Mouse (Mus musculus): ENCODE data around the gene Ptprh. TPM values are rescaled to one million over a fixed set of nuclear protein-coding genes. Genes with fewer than 3 reads are reported as not detected.
A peak's percentile ranks its signal among the peaks of the same experiment; 100 is the strongest.
"Not testable (repeated sequence)": the region's sequence is repeated elsewhere in the genome, so short reads cannot be mapped to it uniquely, and the experiment has no call there.

The Ptprh gene
- polyA plus RNA-seq, 1 experiment, result not detected

DNA sequence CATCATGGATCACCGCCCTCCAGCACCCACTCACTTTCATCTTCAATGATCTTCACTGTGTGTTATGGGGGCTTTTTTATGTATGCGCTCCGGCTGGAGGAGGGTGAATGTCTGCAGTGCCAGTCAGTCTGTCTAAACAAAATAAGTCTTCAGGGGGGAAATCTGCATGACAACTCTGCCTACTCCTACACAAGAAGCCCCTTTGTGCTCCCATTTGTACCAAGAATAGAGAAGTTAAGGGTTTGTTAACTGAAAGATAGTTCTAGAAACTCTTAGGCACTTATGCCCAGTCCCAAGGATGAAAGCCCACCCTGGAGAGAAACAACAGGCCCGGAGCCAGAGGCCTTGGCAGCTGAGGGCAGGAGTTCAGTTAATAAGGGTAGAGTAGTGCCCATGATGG lies 67.5 kb downstream of the Ptprh start:
- no peak overlapping the region for H3K4me3 ChIP-seq (replicated peaks)
- H3K36me3 ChIP-seq (ENCODE audit: control insufficient read depth), result no peaks in the 10 kb centered on the region
- TF ChIP-seq GATA1 (IDR thresholded peaks at IDR 0.05; ENCODE audit: low read length) (no peak), TAL1 (IDR thresholded peaks at IDR 0.05; ENCODE audit: low read length) (no peak)
- H3K9me3 ChIP-seq (ENCODE audit: control insufficient read depth, low read length), result no peaks in the 10 kb centered on the region
- H3K27me3 ChIP-seq (ENCODE audit: control insufficient read depth), result peaks cover 19% of the 10 kb centered on the region
- H3K4me1 ChIP-seq (ENCODE audit: control insufficient read depth), result peaks cover 3% of the 10 kb centered on the region

DNA sequence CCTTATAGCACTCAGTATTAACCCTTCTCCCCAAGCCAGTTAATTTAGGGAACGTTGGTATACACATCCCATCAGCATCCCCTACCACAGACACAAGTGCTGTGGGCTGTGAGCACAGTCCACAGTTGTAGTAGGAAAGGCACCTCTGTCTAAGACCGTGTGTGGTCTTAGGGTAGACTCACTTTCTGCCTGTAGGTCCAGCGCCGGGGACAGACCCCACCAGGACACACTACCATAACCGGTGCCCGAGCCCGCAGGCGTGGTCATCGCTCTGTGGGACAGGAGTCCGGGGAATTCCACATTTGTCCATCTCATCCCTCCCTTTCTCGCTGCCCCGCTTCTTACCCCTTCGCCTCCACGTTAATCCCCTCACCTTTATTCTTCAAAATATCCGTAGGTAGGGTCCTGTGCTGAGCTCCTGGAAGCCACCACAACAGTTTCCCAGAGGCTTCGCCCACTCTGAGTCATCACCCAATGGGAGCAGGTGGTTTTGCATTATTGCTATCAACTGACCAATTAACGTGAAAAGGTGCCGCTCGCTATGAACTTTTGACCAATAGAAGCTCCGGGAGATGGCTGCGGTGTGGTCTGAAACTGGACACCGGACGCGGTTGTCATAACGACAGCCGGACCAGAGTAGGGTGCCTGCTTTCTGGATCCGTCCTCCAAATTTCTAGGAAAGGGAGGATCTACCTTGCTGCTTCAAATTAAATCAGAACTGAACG lies 71.7 kb downstream of the Ptprh start, which contains the start of gene Dnaaf3:
TSS of gene Dnaaf3 (minus strand) at position 449 of the 725 bp plus-strand sequence.
- TF ChIP-seq TAL1 (IDR thresholded peaks at IDR 0.05; ENCODE audit: low read length) (no peak), GATA1 (IDR thresholded peaks at IDR 0.05; ENCODE audit: low read length) (no peak)
- H3K36me3 ChIP-seq (ENCODE audit: control insufficient read depth), result no peaks in the 10 kb centered on the region
- H3K4me1 ChIP-seq (ENCODE audit: control insufficient read depth), result peaks cover 5% of the 10 kb centered on the region
- H3K9me3 ChIP-seq (ENCODE audit: control insufficient read depth, low read length), result no peaks in the 10 kb centered on the region
- H3K4me3 ChIP-seq (replicated peaks), result peak within 1 kb of the TSS; percentile 29
- H3K27me3 ChIP-seq (ENCODE audit: control insufficient read depth), result peaks cover 28% of the 10 kb centered on the region

- Histone ChIP-seq H3K27me3 (ENCODE audit: control insufficient read depth) (peaks cover 33% of the 10 kb centered on the region), H3K4me1 (ENCODE audit: control insufficient read depth) (peaks cover 19% of the 10 kb centered on the region)
- H3K9me3 ChIP-seq (ENCODE audit: control insufficient read depth, low read length); H3K36me3 ChIP-seq (ENCODE audit: control insufficient read depth); H3K4me3 ChIP-seq (replicated peaks): not testable (repeated sequence)
These were observed 73.7 kb downstream of the Ptprh start for GRCm38 (mm10) chr7:4530166-4530565.

- Histone ChIP-seq H3K4me3 (replicated peaks) (no peak overlapping the region), H3K4me1 (ENCODE audit: control insufficient read depth) (peaks cover 23% of the 10 kb centered on the region), H3K27me3 (ENCODE audit: control insufficient read depth) (peaks cover 23% of the 10 kb centered on the region), H3K9me3 (ENCODE audit: control insufficient read depth, low read length) (no peaks in the 10 kb centered on the region), H3K36me3 (ENCODE audit: control insufficient read depth) (no peaks in the 10 kb centered on the region)
- TF ChIP-seq GATA1 (IDR thresholded peaks at IDR 0.05; ENCODE audit: low read length), result no peak
- no peak for TF ChIP-seq TAL1 (IDR thresholded peaks at IDR 0.05; ENCODE audit: low read length)
These were observed 76.5 kb downstream of the Ptprh start for GRCm38 (mm10) chr7:4527302-4527689.

DNA sequence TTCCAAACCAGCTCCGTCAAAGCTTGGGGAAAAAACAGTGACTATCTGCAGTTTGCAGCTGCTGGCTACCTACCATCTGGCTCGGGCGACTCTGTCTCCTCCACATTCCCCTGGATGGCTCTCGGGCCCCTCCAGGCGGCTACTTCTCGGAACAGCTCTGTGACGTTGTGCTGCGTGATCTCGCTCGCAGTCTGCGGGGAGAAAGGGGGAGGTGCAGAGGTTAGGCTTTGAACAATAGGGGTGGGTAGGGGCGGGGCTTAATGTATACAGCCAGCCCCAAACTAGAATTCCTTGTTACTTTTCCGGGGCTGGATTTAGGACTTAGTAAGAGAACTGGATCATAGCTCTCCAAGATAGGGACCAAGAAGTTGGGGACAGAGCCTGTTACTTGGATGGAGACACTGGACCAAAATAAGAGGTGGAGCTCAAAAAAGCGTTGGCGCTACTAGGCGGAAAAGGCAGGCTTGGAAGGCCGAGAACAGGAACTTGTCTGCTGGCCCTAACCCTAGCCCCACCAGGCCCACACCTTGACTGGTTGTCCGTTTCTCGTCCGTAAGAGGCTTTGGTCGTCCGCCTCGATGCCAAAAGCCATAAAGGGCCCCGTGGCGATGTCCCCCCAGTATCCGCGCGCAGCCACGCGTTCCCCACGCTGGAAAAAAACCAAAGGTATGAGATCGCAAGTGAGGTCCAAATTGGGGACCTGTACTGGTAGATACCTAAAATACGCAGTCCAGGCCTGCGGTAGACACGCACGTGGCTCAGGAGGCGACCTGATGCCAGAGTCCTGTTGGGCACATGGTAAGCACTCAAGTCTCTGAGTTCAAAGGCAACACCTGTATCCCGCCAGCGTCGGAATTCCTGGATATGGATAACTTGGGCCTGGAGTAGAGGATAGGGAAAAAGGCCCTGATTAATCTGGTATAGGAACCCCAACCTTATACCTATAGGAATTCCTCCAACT lies 77.2 kb downstream of the Ptprh start:
- Histone ChIP-seq H3K27me3 (ENCODE audit: control insufficient read depth) (peaks cover 17% of the 10 kb centered on the region), H3K4me3 (replicated peaks) (peak overlapping the region; percentile 44), H3K9me3 (ENCODE audit: control insufficient read depth, low read length) (no peaks in the 10 kb centered on the region), H3K36me3 (ENCODE audit: control insufficient read depth) (no peaks in the 10 kb centered on the region), H3K4me1 (ENCODE audit: control insufficient read depth) (peaks cover 23% of the 10 kb centered on the region)
- TF ChIP-seq GATA1 (IDR thresholded peaks at IDR 0.05; ENCODE audit: low read length) (no peak), TAL1 (IDR thresholded peaks at IDR 0.05; ENCODE audit: low read length) (no peak)

- H3K9me3 ChIP-seq (ENCODE audit: control insufficient read depth, low read length); H3K36me3 ChIP-seq (ENCODE audit: control insufficient read depth); H3K4me3 ChIP-seq (replicated peaks): not testable (repeated sequence)
- Histone ChIP-seq H3K4me1 (ENCODE audit: control insufficient read depth) (peaks cover 26% of the 10 kb centered on the region), H3K27me3 (ENCODE audit: control insufficient read depth) (peaks cover 23% of the 10 kb centered on the region)
These were observed 79.5 kb downstream of the Ptprh start, which contains the start of gene Tnni3 for GRCm38 (mm10) chr7:4524212-4524922. Gene Tnni3, minus strand, starts transcription at chr7:4524229.

- Histone ChIP-seq H3K27me3 (ENCODE audit: control insufficient read depth) (peaks cover 23% of the 10 kb centered on the region), H3K4me3 (replicated peaks) (no peak overlapping the region), H3K9me3 (ENCODE audit: control insufficient read depth, low read length) (no peaks in the 10 kb centered on the region), H3K4me1 (ENCODE audit: control insufficient read depth) (peaks cover 26% of the 10 kb centered on the region), H3K36me3 (ENCODE audit: control insufficient read depth) (no peaks in the 10 kb centered on the region)
- TF ChIP-seq GATA1 (IDR thresholded peaks at IDR 0.05; ENCODE audit: low read length) (no peak), TAL1 (IDR thresholded peaks at IDR 0.05; ENCODE audit: low read length) (no peak)
These were observed 80.4 kb downstream of the Ptprh start for GRCm38 (mm10) chr7:4523205-4524130.

GRCm38 (mm10) chr7:4522292-4522691 lies 81.5 kb downstream of the Ptprh start:
- TF ChIP-seq GATA1 (IDR thresholded peaks at IDR 0.05; ENCODE audit: low read length) (no peak), TAL1 (IDR thresholded peaks at IDR 0.05; ENCODE audit: low read length) (no peak)
- H3K36me3 ChIP-seq (ENCODE audit: control insufficient read depth), result no peaks in the 10 kb centered on the region
- H3K27me3 ChIP-seq (ENCODE audit: control insufficient read depth), result peaks cover 16% of the 10 kb centered on the region
- H3K4me1 ChIP-seq (ENCODE audit: control insufficient read depth), result peaks cover 24% of the 10 kb centered on the region
- no peaks in the 10 kb centered on the region for H3K9me3 ChIP-seq (ENCODE audit: control insufficient read depth, low read length)
- H3K4me3 ChIP-seq (replicated peaks), result no peak overlapping the region

Data from erythroblast, embryonic 14.5 days (primary cell).